Mouse (Mus musculus): ENCODE data around the gene Fbln5.
A peak's percentile ranks its signal among the peaks of the same experiment; 100 is the strongest.

- TF ChIP-seq POLR2A (IDR thresholded peaks at IDR 0.05; ENCODE audit: borderline replicate concordance, extremely low read depth, insufficient read depth, insufficient read length, poor library complexity, severe bottlenecking) (no peak), CTCF (IDR thresholded peaks at IDR 0.05; ENCODE audit: borderline replicate concordance, extremely low read depth, insufficient read depth, insufficient read length) (peak; percentile 6; the same call in 1 of the 2 replicates)
Observed at GRCm38 (mm10) chr12:101782787-101783186, 36.1 kb downstream of the Fbln5 start.

Measured in brain, embryonic 14.5 days (tissue).